Mouse (Mus musculus) megakaryocyte, embryonic 14.5 days (primary cell): ENCODE measurements around the gene Ecm1.

Experiments
- FLI1 ChIP-seq: IDR thresholded peaks from 2 replicates; pipeline ENCODE4 v1.6.1; 2012; ENCODE audit warnings: low read length, inconsistent platforms, mixed read lengths
- GATA1 ChIP-seq: IDR thresholded peaks from 3 replicates; pipeline ENCODE4 v1.6.1; 2012; ENCODE audit warnings: mixed read lengths, low read length, inconsistent platforms, borderline replicate concordance

DNA sequence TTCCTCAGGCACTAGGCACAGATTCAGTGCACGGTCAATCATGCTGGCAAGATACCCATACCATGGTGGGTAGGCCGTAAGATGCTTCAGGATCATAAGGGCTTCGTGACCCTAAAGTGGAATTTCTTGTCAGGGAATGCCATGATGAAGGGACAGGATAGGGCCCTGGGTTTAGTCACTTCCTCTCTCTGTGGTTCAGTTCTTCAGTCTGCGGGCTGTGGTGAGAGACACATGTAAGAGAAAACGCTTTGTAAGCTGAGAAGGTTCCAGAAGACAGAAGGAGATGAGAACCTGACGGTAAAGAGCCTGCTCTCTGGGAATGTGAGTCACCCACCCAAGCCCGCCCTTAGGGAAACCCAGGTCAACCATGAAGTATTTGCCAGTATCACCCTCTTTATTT lies 31.9 kb downstream of the Ecm1 start:
- TF ChIP-seq GATA1 (no peak), FLI1 (no peak)
